Mouse (Mus musculus) hindbrain, embryonic 16.5 days (tissue): ENCODE results near the gene Lyl1. TPM values are rescaled to one million over a fixed set of nuclear protein-coding genes. Genes with fewer than 3 reads are reported as not detected.

Experiments used
- ATAC-seq: fragments of 200-750 bp; cut with Nextera tagmentation; 2 replicates; pipeline ENCODE4 v1.8.0; 2017; ENCODE audit warnings: moderate TSS enrichment, moderate library complexity
- H3K27ac ChIP-seq: fragments of 300-500 bp; sonication (generic); 2 replicates; pipeline ENCODE4 v1.5.1; 2014; ENCODE audit warnings: low read depth, mild to moderate bottlenecking, control low read depth, low read length, moderate library complexity
- H3K27me3 ChIP-seq: fragments of 300-500 bp; sonication (generic); replicated peaks from 2 replicates; pipeline ENCODE4 v1.6.1; 2014; ENCODE audit warnings: low read length; ENCODE audit not compliant: control insufficient read depth, insufficient read depth
- H3K36me3 ChIP-seq: fragments of 300-500 bp; sonication (generic); 2 replicates; pipeline ENCODE4 v1.6.1; 2014; ENCODE audit warnings: mild to moderate bottlenecking, low read length, moderate library complexity, mixed read lengths; ENCODE audit not compliant: control insufficient read depth, insufficient read depth
- H3K4me1 ChIP-seq: fragments of 300-500 bp; sonication (generic); 2 replicates; pipeline ENCODE4 v1.6.1; 2014; ENCODE audit warnings: low read depth, low read length; ENCODE audit not compliant: control insufficient read depth, insufficient read depth
- H3K4me2 ChIP-seq: fragments of 300-500 bp; sonication (generic); 2 replicates; pipeline ENCODE4 v1.6.1; 2014; ENCODE audit warnings: mild to moderate bottlenecking, low read length, control low read depth, moderate library complexity
- H3K4me3 ChIP-seq: fragments of 300-500 bp; sonication (generic); 2 replicates; pipeline ENCODE4 v1.5.1; 2014; ENCODE audit warnings: mild to moderate bottlenecking, low read length, control low read depth, moderate library complexity
- H3K9ac ChIP-seq: fragments of 300-500 bp; sonication (generic); 2 replicates; pipeline ENCODE4 v1.6.1; 2014; ENCODE audit warnings: low read depth, mild to moderate bottlenecking, control low read depth, low read length, moderate library complexity
- H3K9me3 ChIP-seq: fragments of 300-500 bp; sonication (generic); 2 replicates; pipeline ENCODE4 v1.6.1; 2014; ENCODE audit warnings: mild to moderate bottlenecking, low read length, moderate library complexity; ENCODE audit not compliant: control insufficient read depth
- WGBS: fragments of 180-500 bp; shearing (Covaris S2); extraction: QIAGEN DNeasy Blood & Tissue Kit; methylation state at CpG from one replicate; pipeline ENCODE4 v1.1.7; 2014; 5-methylcytosine and 5-hydroxymethylcytosine counted together
- polyA plus RNA-seq: library from polyadenylated mRNA; unstranded; fragments of >200 nt; fragmentation: Nextera tagmentation; extraction: Ambion mirVana; gene quantifications from 2 replicates; pipeline ENCODE4 v1.2.1, GENCODE M21; 2015

Lyl1 gene
- polyA plus RNA-seq, 1 experiment from 2014 or later, result 2.6 TPM

DNA sequence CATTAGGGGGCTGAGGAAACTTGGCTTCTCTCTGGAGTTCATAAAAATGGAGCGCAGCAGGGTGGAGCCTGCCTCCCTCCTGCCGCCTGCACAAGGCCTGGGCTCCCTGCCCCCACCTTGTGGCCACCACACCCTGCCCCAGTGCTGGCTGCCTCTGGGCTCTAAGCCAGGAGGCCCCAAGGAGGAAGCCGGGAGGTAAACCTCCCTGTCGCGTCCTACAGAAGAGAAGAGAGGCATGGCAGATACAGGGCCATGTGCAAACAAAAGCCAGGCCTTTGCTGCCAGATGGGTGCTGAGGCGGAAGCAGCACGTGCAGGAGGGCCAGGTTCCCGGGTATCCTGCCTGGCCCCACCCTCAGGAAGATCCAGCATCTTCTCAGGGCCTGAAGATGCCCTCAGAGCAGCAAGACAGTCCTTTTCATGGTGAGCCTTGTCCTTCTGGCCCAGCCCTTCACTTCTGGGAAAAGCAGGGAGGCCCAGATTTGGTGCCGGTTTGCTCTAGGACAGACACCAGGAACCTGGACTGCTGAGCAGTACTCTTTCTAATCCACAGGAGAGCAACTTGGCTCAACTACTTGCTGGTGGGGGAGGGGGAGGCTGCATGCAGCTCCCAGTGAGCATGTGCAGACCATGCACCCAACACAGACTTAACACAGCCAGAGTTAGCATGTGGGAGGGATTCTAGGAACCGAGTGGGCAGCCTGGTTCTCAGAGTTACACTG lies 21.8 kb downstream of the Lyl1 start, which contains the start of gene G430095P16Rik:
TSS of gene G430095P16Rik (plus strand) at position 158 of the 721 bp plus-strand sequence.
- Histone ChIP-seq H3K9me3 (no peaks in the 10 kb centered on the region), H3K27me3 (no peaks in the 10 kb centered on the region; the same call in 1 of the 2 replicates), H3K4me2 (peak within 1 kb of the TSS; percentile 26; the same call in 1 of the 2 replicates), H3K27ac (peak within 1 kb of the TSS; percentile 83), H3K36me3 (no peaks in the 10 kb centered on the region), H3K4me1 (peaks cover 39% of the 10 kb centered on the region), H3K9ac (peak within 1 kb of the TSS; percentile 53), H3K4me3 (no peak within 1 kb of the TSS)
- WGBS, result 17% methylated on average over 10 of the region's 10 CpGs
- ATAC-seq, result peak; percentile 71

DNA sequence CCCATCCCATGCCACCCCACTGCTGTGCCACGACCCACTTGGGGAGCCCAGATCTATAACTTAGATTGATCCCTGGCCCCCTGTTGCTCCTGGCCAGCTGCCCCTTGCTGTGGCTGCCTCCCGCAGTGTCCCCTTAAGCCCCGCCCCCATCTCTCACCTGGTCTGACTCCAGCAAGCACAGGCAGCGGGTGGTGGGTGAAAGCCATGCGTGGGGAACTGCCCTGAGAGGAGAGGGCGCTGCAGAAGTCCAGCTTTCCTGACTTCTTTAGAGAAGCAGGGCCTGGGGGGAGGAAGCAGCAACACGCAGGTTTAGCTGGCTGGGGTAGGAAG lies 22.3 kb downstream of the Lyl1 start:
- H3K4me1 ChIP-seq, result peaks cover 43% of the 10 kb centered on the region
- no peaks in the 10 kb centered on the region for H3K36me3 ChIP-seq
- no peak for ATAC-seq
- WGBS, result 24% methylated on average over 7 of the region's 7 CpGs
- H3K4me2 ChIP-seq, result no peak overlapping the region
- H3K4me3 ChIP-seq, result no peak overlapping the region
- no peaks in the 10 kb centered on the region for H3K9me3 ChIP-seq
- H3K27ac ChIP-seq, result peak overlapping the region; percentile 83
- peak overlapping the region; percentile 43 for H3K9ac ChIP-seq
- H3K27me3 ChIP-seq, result no peaks in the 10 kb centered on the region

DNA sequence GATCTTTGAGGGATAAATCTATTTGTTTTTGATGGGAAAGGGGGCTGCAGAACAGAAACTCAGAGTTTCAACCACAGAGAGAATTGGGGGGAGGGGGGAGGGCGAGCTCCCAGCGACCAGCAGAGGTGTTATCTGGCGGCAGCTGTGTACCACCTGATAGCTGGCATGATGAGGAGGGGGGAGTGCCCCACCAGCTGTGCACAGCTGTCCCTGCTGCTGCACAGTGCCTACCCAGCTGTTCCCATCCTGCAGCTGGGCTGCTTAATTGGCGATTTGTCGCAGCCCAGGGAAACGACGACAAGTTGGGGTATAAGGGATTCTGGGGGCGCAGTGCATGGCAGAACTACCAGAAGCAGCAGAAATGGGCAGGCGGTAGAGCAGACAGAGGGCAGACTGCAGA lies 23.4 kb downstream of the Lyl1 start:
- Histone ChIP-seq H3K4me1 (peaks cover 42% of the 10 kb centered on the region), H3K9me3 (no peaks in the 10 kb centered on the region), H3K36me3 (no peaks in the 10 kb centered on the region), H3K4me2 (no peak overlapping the region), H3K27me3 (no peaks in the 10 kb centered on the region), H3K27ac (peak overlapping the region; percentile 5), H3K4me3 (no peak overlapping the region), H3K9ac (no peak overlapping the region)
- WGBS, result 39% methylated on average over 9 of the region's 9 CpGs
- ATAC-seq, result no peak

DNA sequence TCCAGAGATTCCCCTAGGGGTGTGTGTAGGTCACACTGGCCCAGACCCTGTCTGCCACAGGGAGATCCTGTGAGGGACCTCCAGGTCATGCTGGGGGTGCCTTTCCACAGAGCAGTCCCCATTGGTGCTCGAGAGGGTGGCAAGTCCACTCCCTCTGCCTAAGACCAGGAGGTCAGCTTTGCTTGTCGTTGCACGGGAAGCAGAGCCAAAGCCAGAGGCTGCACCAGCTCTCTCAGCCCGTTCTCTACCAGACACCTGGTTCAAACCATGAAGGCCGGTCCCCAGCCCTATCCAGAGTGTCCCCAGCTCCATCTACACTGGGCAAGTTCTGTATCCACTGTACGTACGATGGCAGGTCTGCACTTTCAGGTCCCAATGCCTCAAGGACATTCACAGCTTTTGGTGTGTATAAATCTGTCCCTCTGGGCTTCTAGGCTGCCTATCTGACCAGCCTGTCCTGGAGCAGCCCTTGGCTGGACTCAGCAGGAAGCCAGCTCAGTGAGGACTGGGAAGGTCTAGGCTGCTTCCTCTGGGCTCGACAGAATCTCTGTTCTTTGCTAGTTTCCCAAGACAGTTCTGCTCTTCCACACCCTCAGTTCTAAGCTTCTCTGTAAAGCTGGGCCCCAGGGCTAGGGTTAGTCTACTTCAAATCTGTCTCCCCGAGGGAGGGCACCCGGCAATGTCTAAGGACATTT lies 24.1 kb downstream of the Lyl1 start:
- H3K27ac ChIP-seq, result peak overlapping the region; percentile 5
- no peak overlapping the region for H3K4me3 ChIP-seq
- H3K27me3 ChIP-seq, result no peaks in the 10 kb centered on the region
- no peak for ATAC-seq
- no peaks in the 10 kb centered on the region for H3K36me3 ChIP-seq
- 57% methylated on average over 10 of the region's 10 CpGs for WGBS
- no peaks in the 10 kb centered on the region for H3K9me3 ChIP-seq
- peaks cover 45% of the 10 kb centered on the region for H3K4me1 ChIP-seq
- no peak overlapping the region for H3K4me2 ChIP-seq
- H3K9ac ChIP-seq, result 0 out of 2 replicates have a peak overlapping the region, but pooled peaks have one; percentile 8

DNA sequence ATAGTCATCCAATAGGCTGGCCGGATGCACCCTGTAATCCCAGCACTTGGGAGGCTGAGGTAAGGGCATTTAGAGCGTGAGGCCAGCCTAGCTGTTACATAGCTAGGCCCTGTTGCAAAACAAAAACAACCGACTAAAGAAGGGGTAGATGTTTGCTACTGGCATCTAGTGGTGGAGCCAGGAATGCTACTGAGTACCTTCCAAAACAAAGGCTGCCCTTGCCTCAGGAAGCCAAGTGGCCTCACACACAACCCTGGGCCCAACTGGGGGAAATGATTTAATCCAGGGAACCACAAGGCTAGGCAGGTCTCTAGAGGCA lies 24.6 kb downstream of the Lyl1 start:
- no peaks in the 10 kb centered on the region for H3K9me3 ChIP-seq
- peaks cover 50% of the 10 kb centered on the region for H3K4me1 ChIP-seq
- 33% methylated on average over 3 of the region's 3 CpGs for WGBS
- H3K4me2 ChIP-seq, result no peak overlapping the region
- no peak overlapping the region for H3K4me3 ChIP-seq
- peak overlapping the region; percentile 5 for H3K27ac ChIP-seq
- no peaks in the 10 kb centered on the region for H3K27me3 ChIP-seq
- no peaks in the 10 kb centered on the region for H3K36me3 ChIP-seq
- no peak for ATAC-seq
- 0 out of 2 replicates have a peak overlapping the region, but pooled peaks have one; percentile 8 for H3K9ac ChIP-seq

GRCm38 (mm10) chr8:84728474-84728873 lies 27.2 kb downstream of the Lyl1 start:
- no peak overlapping the region for H3K9ac ChIP-seq
- peaks cover 59% of the 10 kb centered on the region for H3K4me1 ChIP-seq
- no peaks in the 10 kb centered on the region for H3K36me3 ChIP-seq
- peak overlapping the region; percentile 46 for H3K27ac ChIP-seq
- H3K4me2 ChIP-seq, result no peak overlapping the region
- no peaks in the 10 kb centered on the region for H3K27me3 ChIP-seq
- peak; percentile 76 for ATAC-seq
- no peak overlapping the region for H3K4me3 ChIP-seq
- WGBS, result 34% methylated on average over 3 of the region's 3 CpGs
- H3K9me3 ChIP-seq, result no peaks in the 10 kb centered on the region

GRCm38 (mm10) chr8:84729921-84730362 lies 28.7 kb downstream of the Lyl1 start:
- peak; percentile 23 for ATAC-seq
- H3K9me3 ChIP-seq, result no peaks in the 10 kb centered on the region
- no peaks in the 10 kb centered on the region for H3K36me3 ChIP-seq
- H3K9ac ChIP-seq, result no peak overlapping the region
- 75% methylated on average over 16 of the region's 16 CpGs for WGBS
- H3K27ac ChIP-seq, result peak overlapping the region; percentile 81
- H3K4me2 ChIP-seq, result no peak overlapping the region
- H3K27me3 ChIP-seq, result no peaks in the 10 kb centered on the region
- peaks cover 46% of the 10 kb centered on the region for H3K4me1 ChIP-seq
- no peak overlapping the region for H3K4me3 ChIP-seq

DNA sequence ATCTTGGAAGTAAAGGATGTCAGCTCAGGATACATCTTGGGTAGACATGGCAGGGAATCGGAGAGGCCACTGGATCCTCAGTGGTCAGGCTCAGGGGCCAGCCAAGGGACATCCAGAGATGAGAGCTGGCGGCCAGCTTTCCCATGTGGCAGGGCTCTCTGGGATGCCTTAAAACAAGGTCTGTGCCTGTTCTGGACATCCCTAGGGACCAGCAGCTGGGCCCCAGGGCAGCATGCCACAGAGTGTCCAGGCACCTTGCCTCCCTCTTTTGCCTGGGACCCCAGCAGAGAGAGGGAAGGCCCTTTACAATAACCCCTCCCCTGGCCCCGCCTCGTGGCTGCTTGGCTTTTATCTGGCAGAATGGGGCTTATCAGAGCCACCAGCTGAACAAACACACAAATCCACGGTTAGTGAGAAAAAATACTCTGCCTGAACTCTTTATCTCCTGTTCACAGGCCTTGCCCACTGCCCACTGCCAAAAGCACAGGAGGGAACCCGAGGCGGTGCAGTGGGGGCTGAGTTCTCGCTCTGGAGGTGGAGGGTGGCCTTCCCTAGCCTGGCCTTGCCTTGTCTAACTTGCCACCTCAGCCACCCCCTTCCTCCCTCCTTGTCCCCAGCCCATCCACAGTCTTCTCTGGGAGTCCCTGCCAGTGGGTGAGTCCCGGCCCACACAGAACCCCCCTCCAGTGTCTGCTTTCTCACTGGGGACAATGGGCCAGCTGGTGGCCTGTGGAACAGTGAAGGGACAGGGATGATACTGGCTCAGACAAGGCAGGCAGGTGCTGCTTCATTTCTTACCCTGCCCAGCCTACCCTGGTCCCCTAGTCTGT lies 29.5 kb downstream of the Lyl1 start:
- no peaks in the 10 kb centered on the region for H3K9me3 ChIP-seq
- H3K36me3 ChIP-seq, result no peaks in the 10 kb centered on the region
- H3K27me3 ChIP-seq, result 0 out of 2 replicates have a peak, but pooled peaks cover 3% of the 10 kb centered on the region
- no peak overlapping the region for H3K4me3 ChIP-seq
- 16% methylated on average over 9 of the region's 9 CpGs for WGBS
- H3K4me2 ChIP-seq, result no peak overlapping the region
- peak overlapping the region; percentile 29 for H3K9ac ChIP-seq
- H3K4me1 ChIP-seq, result peaks cover 46% of the 10 kb centered on the region
- peak; percentile 14; the same call in 1 of the 2 replicates for ATAC-seq
- H3K27ac ChIP-seq, result peak overlapping the region; percentile 81
